Comparison of ENCODE assay signal across 9 mouse cellular contexts in genomic region chr1:74763081-74763480, GRCm38 (mm10). TPM values are rescaled to one million over a fixed set of nuclear protein-coding genes. Genes with fewer than 3 reads are reported as not detected.
A peak's percentile ranks its signal among the peaks of the same experiment; 100 is the strongest.
DNase-seq lines count a peak whose midpoint lies in the region; ATAC-seq and TF ChIP-seq lines count a peak whose summit lies in the region.
"Had no signal": no experiment of that assay in that cellular context is flagged by ENCODE, and none has a peak within 500 bp of the region (broad histone marks: within the 10 kb centered on the region; RNA-seq: fewer than 3 reads in every experiment).

No protein-coding gene starts in this region.

- no peaks in the 10 kb centered on the region for H3K4me1 ChIP-seq in forebrain, embryonic 10.5 days
- H3K4me1 ChIP-seq in forebrain, embryonic 12.5 days: no peaks in the 10 kb centered on the region
- no peaks in the 10 kb centered on the region for H3K4me1 ChIP-seq in thymus, adult 2 months (replicated peaks; ENCODE audit: control insufficient read depth, insufficient read depth, low read length)
- no peaks in the 10 kb centered on the region for H3K4me1 ChIP-seq in cortical plate, adult 2 months (ENCODE audit: control insufficient read depth, insufficient read depth, low read length)
- no peaks in the 10 kb centered on the region for H3K4me1 ChIP-seq in lung, adult 2 months (ENCODE audit: control insufficient read depth, insufficient read depth, low read length)
- H3K4me1 ChIP-seq in spleen, adult 2 months (ENCODE audit: control insufficient read depth, insufficient read depth, insufficient read length): no peaks in the 10 kb centered on the region
- H3K4me1 ChIP-seq: liver, embryonic 15.5 days had no signal

- H3K9ac ChIP-seq in forebrain, embryonic 12.5 days: no peak overlapping the region
- H3K9ac ChIP-seq: liver, embryonic 15.5 days had no signal

- 2% methylated on average over 6 of the region's 6 CpGs for WGBS in forebrain, embryonic 10.5 days
- 4% methylated on average over 6 of the region's 6 CpGs for WGBS in forebrain, embryonic 12.5 days
- 3% methylated on average over 6 of the region's 6 CpGs for WGBS in thymus, adult 2 months
- 2% methylated on average over 6 of the region's 6 CpGs for WGBS in lung, adult 2 months
- 0% methylated on average over 6 of the region's 6 CpGs for WGBS in spleen, adult 2 months

- peak; percentile 66 for DNase-seq in forebrain, embryonic 10.5 days (ENCODE audit: extremely low spot score, low spot score)
- DNase-seq in thymus, adult 2 months: peak; percentile 56
- DNase-seq in thymus, adult 18-20 months: no peak
- peak; percentile 75 for DNase-seq in kidney, adult 9 months
- peak; percentile 45 for DNase-seq in lung, adult 2 months
- DNase-seq in spleen, adult 2 months (ENCODE audit: low read depth in 1 of 2, low spot score in 2 of 2): peak; percentile 47 to 61

- H3K27ac ChIP-seq in forebrain, embryonic 10.5 days: no peak overlapping the region
- no peak overlapping the region for H3K27ac ChIP-seq in forebrain, embryonic 12.5 days
- H3K27ac ChIP-seq in thymus, adult 2 months (ENCODE audit: control insufficient read depth, insufficient read depth, low read length): no peak overlapping the region
- H3K27ac ChIP-seq in cortical plate, adult 2 months (ENCODE audit: insufficient read depth, low read length): no peak overlapping the region
- no peak overlapping the region for H3K27ac ChIP-seq in spleen, adult 2 months (ENCODE audit: insufficient read depth, low read length)
- H3K27ac ChIP-seq: liver, embryonic 15.5 days had no signal

- TF ChIP-seq CTCF in thymus, adult 2 months (IDR thresholded peaks at IDR 0.05; ENCODE audit: borderline replicate concordance, control insufficient read depth, extremely low read depth, insufficient read depth, low read length, poor library complexity): no peak
- TF ChIP-seq CTCF in cortical plate, adult 2 months (IDR thresholded peaks at IDR 0.05; ENCODE audit: extremely low read depth, insufficient read depth, low read length): peak; percentile 72
- peak; percentile 53 for TF ChIP-seq CTCF in lung, adult 2 months (IDR thresholded peaks at IDR 0.05; ENCODE audit: insufficient read depth, low read length)
- TF ChIP-seq CTCF in spleen, adult 2 months (IDR thresholded peaks at IDR 0.05; ENCODE audit: extremely low read depth, insufficient read depth, insufficient read length, insufficient replicate concordance): peak; percentile 38; the same call in 1 of the 2 replicates

- H3K36me3 ChIP-seq in forebrain, embryonic 10.5 days (replicated peaks): no peaks in the 10 kb centered on the region
- no peaks in the 10 kb centered on the region for H3K36me3 ChIP-seq in forebrain, embryonic 12.5 days (replicated peaks)
- no peaks in the 10 kb centered on the region for H3K36me3 ChIP-seq in thymus, adult 2 months (ENCODE audit: control insufficient read depth, insufficient read depth, low read length)
- no peaks in the 10 kb centered on the region for H3K36me3 ChIP-seq in spleen, adult 2 months (ENCODE audit: control insufficient read depth, insufficient read depth, low read length)
- H3K36me3 ChIP-seq: liver, embryonic 15.5 days had no signal

- peaks cover 82% of the 10 kb centered on the region for H3K27me3 ChIP-seq in forebrain, embryonic 10.5 days (ENCODE audit: poor library complexity, severe bottlenecking)
- H3K27me3 ChIP-seq in forebrain, embryonic 12.5 days: peaks cover 67% of the 10 kb centered on the region
- H3K27me3 ChIP-seq in thymus, adult 2 months (ENCODE audit: control insufficient read depth, insufficient read depth, low read length): no peaks in the 10 kb centered on the region
- no peaks in the 10 kb centered on the region; the same call in 1 of the 2 replicates for H3K27me3 ChIP-seq in spleen, adult 2 months (ENCODE audit: control insufficient read depth, insufficient read depth, low read length)

- no peak for TF ChIP-seq POLR2A in thymus, adult 2 months (IDR thresholded peaks at IDR 0.05; ENCODE audit: control insufficient read depth, extremely low read depth, insufficient read depth, low read length, poor library complexity)
- TF ChIP-seq POLR2A in cortical plate, adult 2 months (IDR thresholded peaks at IDR 0.05; ENCODE audit: extremely low read depth, insufficient read depth, low read length): no peak
- no peak for TF ChIP-seq POLR2A in lung, adult 2 months (IDR thresholded peaks at IDR 0.05; ENCODE audit: borderline replicate concordance, extremely low read depth, low read depth, low read length)
- TF ChIP-seq POLR2A in spleen, adult 2 months (IDR thresholded peaks at IDR 0.05; ENCODE audit: low read depth, low read length): no peak

- no peak overlapping the region for H3K4me3 ChIP-seq in forebrain, embryonic 10.5 days
- H3K4me3 ChIP-seq in forebrain, embryonic 12.5 days (replicated peaks): no peak overlapping the region
- H3K4me3 ChIP-seq in thymus, adult 2 months (ENCODE audit: control insufficient read depth, insufficient read depth, low read length): no peak overlapping the region
- no peak overlapping the region for H3K4me3 ChIP-seq in cortical plate, adult 2 months (ENCODE audit: insufficient read depth, low read length)
- no peak overlapping the region for H3K4me3 ChIP-seq in lung, adult 2 months (replicated peaks; ENCODE audit: extremely low read depth, low read depth, low read length)
- no peak overlapping the region for H3K4me3 ChIP-seq in spleen, adult 2 months (ENCODE audit: extremely low read depth, insufficient read depth, insufficient read length)
- H3K4me3 ChIP-seq: liver, embryonic 15.5 days had no signal

- no peak overlapping the region for H3K4me2 ChIP-seq in forebrain, embryonic 12.5 days
- H3K4me2 ChIP-seq: liver, embryonic 15.5 days had no signal

- ATAC-seq in forebrain, embryonic 12.5 days (ENCODE audit: low FRiP score): no peak

- no peaks in the 10 kb centered on the region for H3K9me3 ChIP-seq in forebrain, embryonic 10.5 days
- H3K9me3 ChIP-seq in forebrain, embryonic 12.5 days: no peaks in the 10 kb centered on the region
- H3K9me3 ChIP-seq: liver, embryonic 15.5 days had no signal

RNA-seq across cellular contexts. Expression of gene Wnt6, which starts 8.6 kb away (rescaled TPM):
- 9.1 and 10.6 TPM in 2 replicates for polyA plus RNA-seq in forebrain, embryonic 10.5 days (2016; fragmentation: Nextera tagmentation; extraction: Ambion mirVana)
- 3.3 and 4.5 TPM in 2 replicates for polyA plus RNA-seq in forebrain, embryonic 12.5 days (2016; fragmentation: Nextera tagmentation; extraction: Ambion mirVana)
- 1.8 and 1.9 TPM in 2 replicates for polyA plus RNA-seq in thymus, adult 2 months (2012; rRNA removed)
- 1.2 and 2.2 TPM in 2 replicates for polyA plus RNA-seq in cortical plate, adult 2 months (2012; rRNA removed)
- polyA plus RNA-seq in lung, adult 2 months (2012; rRNA removed): 0.55 and 0.65 TPM in 2 replicates
- polyA plus RNA-seq in spleen, adult 2 months (2012; rRNA removed): 1.9 and 2.0 TPM in 2 replicates

RNA-seq across cellular contexts. Expression of gene Prkag3, which starts 14.1 kb away (rescaled TPM):
- 0.20 TPM in 1 of 2 replicates, not detected in the other for polyA plus RNA-seq in forebrain, embryonic 10.5 days (2016; fragmentation: Nextera tagmentation; extraction: Ambion mirVana)
- polyA plus RNA-seq in forebrain, embryonic 12.5 days (2016; fragmentation: Nextera tagmentation; extraction: Ambion mirVana): not detected in 2 replicates
- 0.10 and 0.38 TPM in 2 replicates for polyA plus RNA-seq in thymus, adult 2 months (2012; rRNA removed)
- 0.06 and 0.13 TPM in 2 replicates for polyA plus RNA-seq in cortical plate, adult 2 months (2012; rRNA removed)
- 5.9 and 11.4 TPM in 2 replicates for polyA plus RNA-seq in lung, adult 2 months (2012; rRNA removed)
- polyA plus RNA-seq in spleen, adult 2 months (2012; rRNA removed): 0.06 and 0.18 TPM in 2 replicates

RNA-seq across cellular contexts. Expression of gene Wnt10a, which starts 28.2 kb away (rescaled TPM):
- polyA plus RNA-seq in forebrain, embryonic 10.5 days (2016; fragmentation: Nextera tagmentation; extraction: Ambion mirVana): 0.65 and 0.92 TPM in 2 replicates
- polyA plus RNA-seq in forebrain, embryonic 12.5 days (2016; fragmentation: Nextera tagmentation; extraction: Ambion mirVana): 1.00 and 2.0 TPM in 2 replicates
- 5.0 and 5.3 TPM in 2 replicates for polyA plus RNA-seq in thymus, adult 2 months (2012; rRNA removed)
- polyA plus RNA-seq in cortical plate, adult 2 months (2012; rRNA removed): 8.1 and 8.8 TPM in 2 replicates
- polyA plus RNA-seq in lung, adult 2 months (2012; rRNA removed): 0.08 and 2.6 TPM in 2 replicates
- 3.1 and 3.2 TPM in 2 replicates for polyA plus RNA-seq in spleen, adult 2 months (2012; rRNA removed)
- polyA plus RNA-seq: liver, embryonic 15.5 days had no signal

RNA-seq across cellular contexts. Expression of gene Cyp27a1, which starts 49.7 kb away (rescaled TPM):
- polyA plus RNA-seq in forebrain, embryonic 10.5 days (2016; fragmentation: Nextera tagmentation; extraction: Ambion mirVana): 10.4 and 11.5 TPM in 2 replicates
- 3.0 and 3.3 TPM in 2 replicates for polyA plus RNA-seq in forebrain, embryonic 12.5 days (2016; fragmentation: Nextera tagmentation; extraction: Ambion mirVana)
- 9.5 and 10.7 TPM in 2 replicates for polyA plus RNA-seq in thymus, adult 2 months (2012; rRNA removed)
- polyA plus RNA-seq in cortical plate, adult 2 months (2012; rRNA removed): 9.9 and 12.5 TPM in 2 replicates
- 16.9 and 25.4 TPM in 2 replicates for polyA plus RNA-seq in lung, adult 2 months (2012; rRNA removed)
- polyA plus RNA-seq in spleen, adult 2 months (2012; rRNA removed): 23.2 and 25.0 TPM in 2 replicates

Comparison
In these comparisons a context has a peak if more than half of its experiments do, and no peak if none do; other contexts are left out.
1. DNase-seq: peak in forebrain, embryonic 10.5 days (single experiment), thymus, adult 2 months (single experiment), kidney, adult 9 months (single experiment), lung, adult 2 months (single experiment) and spleen, adult 2 months (2 of 2); none in thymus, adult 18-20 months (0 of 2).